Mouse (Mus musculus) yolk sac, embryonic 10.5 days (tissue): Measurements from ENCODE around the gene Uap1.

Experiments
- DNase-seq: peaks from one replicate; pipeline ENCODE4 v3.0.0-alpha.2; 2017; ENCODE audit warnings: low spot score

The Uap1 gene

GRCm38 (mm10) chr1:170174814-170175332, at the start of gene Uap1:
TSS of gene Uap1 (minus strand) at chr1:170174957.
- peak; percentile 99 for DNase-seq

GRCm38 (mm10) chr1:170223276-170223675, 48.5 kb upstream of the Uap1 start:
- DNase-seq: no peak

GRCm38 (mm10) chr1:170220351-170220750, 45.6 kb upstream of the Uap1 start:
- no peak for DNase-seq

GRCm38 (mm10) chr1:170218091-170218884, 43.5 kb upstream of the Uap1 start:
- DNase-seq: no peak

- DNase-seq: no peak
Observed at GRCm38 (mm10) chr1:170215590-170215989, 40.8 kb upstream of the Uap1 start.

GRCm38 (mm10) chr1:170214757-170215522, 40.2 kb upstream of the Uap1 start, which contains the start of gene Uhmk1:
TSS of gene Uhmk1 (minus strand) at chr1:170215397.
- peak; percentile 89 for DNase-seq

GRCm38 (mm10) chr1:170214383-170214756, 39.6 kb upstream of the Uap1 start:
- no peak for DNase-seq

GRCm38 (mm10) chr1:170213181-170213879, 38.6 kb upstream of the Uap1 start:
- DNase-seq: no peak

GRCm38 (mm10) chr1:170206395-170206794, 31.6 kb upstream of the Uap1 start:
- DNase-seq: no peak

- no peak for DNase-seq
Observed at GRCm38 (mm10) chr1:170200379-170200778, 25.6 kb upstream of the Uap1 start.

GRCm38 (mm10) chr1:170196211-170196610, 21.5 kb upstream of the Uap1 start:
- DNase-seq: no peak

GRCm38 (mm10) chr1:170191925-170192324, 17.2 kb upstream of the Uap1 start:
- DNase-seq: no peak

GRCm38 (mm10) chr1:170190225-170190624, 15.5 kb upstream of the Uap1 start:
- DNase-seq: no peak

- no peak for DNase-seq
Observed at GRCm38 (mm10) chr1:170188601-170189000, 13.8 kb upstream of the Uap1 start.

GRCm38 (mm10) chr1:170186531-170186930, 11.8 kb upstream of the Uap1 start:
- DNase-seq: no peak

- no peak for DNase-seq
Observed at GRCm38 (mm10) chr1:170185137-170185536, 10.4 kb upstream of the Uap1 start.

GRCm38 (mm10) chr1:170182706-170183105, 7.9 kb upstream of the Uap1 start:
- DNase-seq: no peak

GRCm38 (mm10) chr1:170176661-170177239, 2.0 kb upstream of the Uap1 start:
- no peak for DNase-seq

- no peak for DNase-seq
Observed at GRCm38 (mm10) chr1:170175848-170176247, 1.1 kb upstream of the Uap1 start.

GRCm38 (mm10) chr1:170173991-170174813, 555 bp downstream of the Uap1 start:
- DNase-seq: no peak

GRCm38 (mm10) chr1:170167781-170168180, 7.0 kb downstream of the Uap1 start:
- no peak for DNase-seq
